Mouse (Mus musculus): Measurements from ENCODE around the gene Sept8. TPM values are rescaled to one million over a fixed set of nuclear protein-coding genes. Genes with fewer than 3 reads are reported as not detected.
A peak's percentile ranks its signal among the peaks of the same experiment; 100 is the strongest.

Sept8 gene
- total and polyA plus RNA-seq, 2 experiments from 2014 or later = 19.1 to 55.3 TPM

GRCm38 (mm10) chr11:53588279-53588678 lies 69.2 kb downstream of the Sept8 start:
- no peaks in the 10 kb centered on the region for H3K4me1 ChIP-seq (ENCODE audit: insufficient read depth, low read length)
- no peak overlapping the region for H3K9ac ChIP-seq (replicated peaks; ENCODE audit: low read length)
- H3K4me3 ChIP-seq (ENCODE audit: low read length) = no peak overlapping the region
- H3K9me3 ChIP-seq (ENCODE audit: low read length) = no peaks in the 10 kb centered on the region
- DNase-seq (ENCODE audit: low spot score) (no peak), ATAC-seq (no peak)
- 81% methylated on average over 8 of the region's 8 CpGs for WGBS
- no peak for TF ChIP-seq CTCF (IDR thresholded peaks at IDR 0.05; ENCODE audit: low read depth)
- H3K27me3 ChIP-seq (ENCODE audit: insufficient read depth, low read length) = no peaks in the 10 kb centered on the region
- no peak overlapping the region for H3K27ac ChIP-seq
- no peak overlapping the region for H3K4me2 ChIP-seq (ENCODE audit: low read depth, low read length)
- H3K36me3 ChIP-seq (ENCODE audit: insufficient read depth, low read length) = peaks cover 67% of the 10 kb centered on the region

GRCm38 (mm10) chr11:53590368-53590768 lies 71.3 kb downstream of the Sept8 start:
- Histone ChIP-seq H3K27me3 (ENCODE audit: insufficient read depth, low read length) (no peaks in the 10 kb centered on the region), H3K4me2 (ENCODE audit: low read depth, low read length) (no peak overlapping the region), H3K4me3 (ENCODE audit: low read length) (no peak overlapping the region), H3K27ac (no peak overlapping the region), H3K4me1 (ENCODE audit: insufficient read depth, low read length) (no peaks in the 10 kb centered on the region), H3K36me3 (ENCODE audit: insufficient read depth, low read length) (peaks cover 71% of the 10 kb centered on the region), H3K9ac (replicated peaks; ENCODE audit: low read length) (no peak overlapping the region), H3K9me3 (ENCODE audit: low read length) (no peaks in the 10 kb centered on the region)
- ATAC-seq (no peak), DNase-seq (ENCODE audit: low spot score) (peak; percentile 53)
- 49% methylated on average over 15 of the region's 15 CpGs for WGBS
- TF ChIP-seq CTCF (IDR thresholded peaks at IDR 0.05; ENCODE audit: low read depth) = peak; percentile 74

GRCm38 (mm10) chr11:53591116-53591515 lies 72.1 kb downstream of the Sept8 start:
- no peaks in the 10 kb centered on the region for H3K27me3 ChIP-seq (ENCODE audit: insufficient read depth, low read length)
- peaks cover 71% of the 10 kb centered on the region for H3K36me3 ChIP-seq (ENCODE audit: insufficient read depth, low read length)
- WGBS = 84% methylated on average over 5 of the region's 5 CpGs
- H3K4me1 ChIP-seq (ENCODE audit: insufficient read depth, low read length) = no peaks in the 10 kb centered on the region
- no peaks in the 10 kb centered on the region for H3K9me3 ChIP-seq (ENCODE audit: low read length)
- H3K4me3 ChIP-seq (ENCODE audit: low read length) = no peak overlapping the region
- no peak for TF ChIP-seq CTCF (IDR thresholded peaks at IDR 0.05; ENCODE audit: low read depth)
- no peak overlapping the region for H3K27ac ChIP-seq
- H3K4me2 ChIP-seq (ENCODE audit: low read depth, low read length) = no peak overlapping the region
- ATAC-seq (no peak), DNase-seq (ENCODE audit: low spot score) (no peak)
- no peak overlapping the region for H3K9ac ChIP-seq (replicated peaks; ENCODE audit: low read length)

Other genes starting within 250 kb of the Sept8 start
- gene Hspa4, start 218.8 kb upstream of the Sept8 start, total RNA-seq (2014; rRNA removed) = 79.4 and 92.9 TPM in 2 replicates
- 50.8 and 54.2 TPM in 2 replicates for gene Hspa4, start 218.8 kb upstream of the Sept8 start, polyA plus RNA-seq (2015; fragmentation: Nextera tagmentation; extraction: Ambion mirVana)
- 0.89 TPM in 1 of 2 replicates, not detected in the other for gene Zcchc10, start 194.6 kb upstream of the Sept8 start, total RNA-seq (2014; rRNA removed)
- 13.6 and 14.9 TPM in 2 replicates for gene Zcchc10, start 194.6 kb upstream of the Sept8 start, polyA plus RNA-seq (2015; fragmentation: Nextera tagmentation; extraction: Ambion mirVana)
- 87.1 and 91.0 TPM in 2 replicates for gene Aff4, start 168.4 kb upstream of the Sept8 start, total RNA-seq (2014; rRNA removed)
- gene Aff4, start 168.4 kb upstream of the Sept8 start, polyA plus RNA-seq (2015; fragmentation: Nextera tagmentation; extraction: Ambion mirVana) = 109 and 111 TPM in 2 replicates
- gene Leap2, start 96.1 kb upstream of the Sept8 start, total RNA-seq (2014; rRNA removed) = not detected in 2 replicates
- gene Leap2, start 96.1 kb upstream of the Sept8 start, polyA plus RNA-seq (2015; fragmentation: Nextera tagmentation; extraction: Ambion mirVana) = not detected in 2 replicates
- gene Uqcrq, start 88.4 kb upstream of the Sept8 start, total RNA-seq (2014; rRNA removed) = 20.4 and 38.9 TPM in 2 replicates
- 1,041 and 1,049 TPM in 2 replicates for gene Uqcrq, start 88.4 kb upstream of the Sept8 start, polyA plus RNA-seq (2015; fragmentation: Nextera tagmentation; extraction: Ambion mirVana)
- gene Gdf9, start 88.2 kb upstream of the Sept8 start, total RNA-seq (2014; rRNA removed) = 0.11 and 2.1 TPM in 2 replicates
- gene Gdf9, start 88.2 kb upstream of the Sept8 start, polyA plus RNA-seq (2015; fragmentation: Nextera tagmentation; extraction: Ambion mirVana) = 1.5 and 1.6 TPM in 2 replicates
- gene Gm10447, start 62.1 kb upstream of the Sept8 start, total RNA-seq (2014; rRNA removed) = not detected in 2 replicates
- gene Gm10447, start 62.1 kb upstream of the Sept8 start, polyA plus RNA-seq (2015; fragmentation: Nextera tagmentation; extraction: Ambion mirVana) = 0.10 TPM in 1 of 2 replicates, not detected in the other
- gene Shroom1, start 62.1 kb upstream of the Sept8 start, total RNA-seq (2014; rRNA removed) = 6.2 and 7.1 TPM in 2 replicates
- 2.4 and 2.9 TPM in 2 replicates for gene Shroom1, start 62.1 kb upstream of the Sept8 start, polyA plus RNA-seq (2015; fragmentation: Nextera tagmentation; extraction: Ambion mirVana)
- gene Gm9837, start 48.8 kb upstream of the Sept8 start, total RNA-seq (2014; rRNA removed) = not detected in 2 replicates
- gene Gm9837, start 48.8 kb upstream of the Sept8 start, polyA plus RNA-seq (2015; fragmentation: Nextera tagmentation; extraction: Ambion mirVana) = not detected in 2 replicates
- not detected in 2 replicates for gene Gm9945, start 39.1 kb upstream of the Sept8 start, total RNA-seq (2014; rRNA removed)
- 0.39 and 0.53 TPM in 2 replicates for gene Gm9945, start 39.1 kb upstream of the Sept8 start, polyA plus RNA-seq (2015; fragmentation: Nextera tagmentation; extraction: Ambion mirVana)
- gene Sowaha, start 39.0 kb upstream of the Sept8 start, total RNA-seq (2014; rRNA removed) = 8.7 and 10.6 TPM in 2 replicates
- gene Sowaha, start 39.0 kb upstream of the Sept8 start, polyA plus RNA-seq (2015; fragmentation: Nextera tagmentation; extraction: Ambion mirVana) = 4.1 and 4.2 TPM in 2 replicates
- 73.7 and 82.9 TPM in 2 replicates for gene Kif3a, start 48.1 kb downstream of the Sept8 start, total RNA-seq (2014; rRNA removed)
- 332 and 344 TPM in 2 replicates for gene Kif3a, start 48.1 kb downstream of the Sept8 start, polyA plus RNA-seq (2015; fragmentation: Nextera tagmentation; extraction: Ambion mirVana)
- not detected in 2 replicates for gene Il4, start 99.4 kb downstream of the Sept8 start, total RNA-seq (2014; rRNA removed)
- gene Il4, start 99.4 kb downstream of the Sept8 start, polyA plus RNA-seq (2015; fragmentation: Nextera tagmentation; extraction: Ambion mirVana) = 3.8 and 3.9 TPM in 2 replicates
- gene Il13, start 115.4 kb downstream of the Sept8 start, total RNA-seq (2014; rRNA removed) = not detected in 2 replicates
- gene Il13, start 115.4 kb downstream of the Sept8 start, polyA plus RNA-seq (2015; fragmentation: Nextera tagmentation; extraction: Ambion mirVana) = not detected in 2 replicates
- gene Rad50, start 188.1 kb downstream of the Sept8 start, total RNA-seq (2014; rRNA removed) = 4.1 and 4.2 TPM in 2 replicates
- 11.7 and 12.8 TPM in 2 replicates for gene Rad50, start 188.1 kb downstream of the Sept8 start, polyA plus RNA-seq (2015; fragmentation: Nextera tagmentation; extraction: Ambion mirVana)
- 0.11 TPM in 1 of 2 replicates, not detected in the other for gene Il5, start 201.5 kb downstream of the Sept8 start, total RNA-seq (2014; rRNA removed)
- gene Il5, start 201.5 kb downstream of the Sept8 start, polyA plus RNA-seq (2015; fragmentation: Nextera tagmentation; extraction: Ambion mirVana) = 0.15 TPM in 1 of 2 replicates, not detected in the other

Measured in hindbrain, postnatal 0 days (tissue).